13 mouse cellular contexts compared by ENCODE assay signal in genomic region chr15:81087529-81087928, GRCm38 (mm10).
DNase-seq lines count a peak whose midpoint lies in the region; ATAC-seq and TF ChIP-seq lines count a peak whose summit lies in the region.
"Had no signal": no experiment of that assay in that cellular context is flagged by ENCODE, and none has a peak within 500 bp of the region (broad histone marks: within the 10 kb centered on the region; RNA-seq: fewer than 3 reads in every experiment).

No protein-coding gene starts in this region.

- H3K36me3 ChIP-seq in heart, embryonic 13.5 days: no peaks in the 10 kb centered on the region
- no peaks in the 10 kb centered on the region for H3K36me3 ChIP-seq in intestine, embryonic 16.5 days (ENCODE audit: control insufficient read depth, insufficient read depth, low read length)

- no peak for DNase-seq in heart, adult 8-10 months (ENCODE audit: low spot score)
- no peak for DNase-seq in layer of hippocampus, adult 2 months (ENCODE audit: low spot score in 2 of 2)
- no peak for DNase-seq in layer of hippocampus, adult 18-20 months (ENCODE audit: low spot score in 2 of 2)
- DNase-seq in right cerebral cortex, postnatal 10 days (ENCODE audit: low spot score in 2 of 2): no peak
- DNase-seq in kidney, postnatal 25 days: no peak
- DNase-seq: cerebellum, postnatal 14 days; right cerebral cortex, postnatal 4 days had no signal

- peak overlapping the region; percentile 53 for H3K27ac ChIP-seq in heart, embryonic 13.5 days (replicated peaks)
- H3K27ac ChIP-seq in layer of hippocampus, adult 2 months: peak overlapping the region; percentile 39; the same call in 1 of the 2 replicates
- H3K27ac ChIP-seq in brown adipose tissue, adult 24 weeks (replicated peaks; ENCODE audit: low read depth, low read length): 0 out of 2 replicates have a peak overlapping the region, but pooled peaks have one; percentile 13
- H3K27ac ChIP-seq in intestine, embryonic 16.5 days (ENCODE audit: low read length): 0 out of 2 replicates have a peak overlapping the region, but pooled peaks have one; percentile 27
- H3K27ac ChIP-seq: hindbrain, embryonic 14.5 days had no signal

- no peak overlapping the region for H3K4me3 ChIP-seq in heart, embryonic 13.5 days
- H3K4me3 ChIP-seq in layer of hippocampus, adult 2 months: no peak overlapping the region
- no peak overlapping the region for H3K4me3 ChIP-seq in brown adipose tissue, adult 24 weeks (ENCODE audit: insufficient read depth, low read depth, low read length)
- no peak overlapping the region for H3K4me3 ChIP-seq in intestine, embryonic 16.5 days (ENCODE audit: low read length)
- H3K4me3 ChIP-seq: erythroblast, embryonic 14.5 days had no signal

- no peaks in the 10 kb centered on the region for H3K27me3 ChIP-seq in heart, embryonic 13.5 days (replicated peaks)
- H3K27me3 ChIP-seq in intestine, embryonic 16.5 days (replicated peaks; ENCODE audit: control insufficient read depth, insufficient read depth, low read length): no peaks in the 10 kb centered on the region

- no peak overlapping the region for H3K9ac ChIP-seq in heart, embryonic 13.5 days
- no peak overlapping the region for H3K9ac ChIP-seq in intestine, embryonic 16.5 days (ENCODE audit: low read depth, low read length)
- H3K9ac ChIP-seq: hindbrain, embryonic 14.5 days; lung, embryonic 14.5 days had no signal

- H3K4me1 ChIP-seq in heart, embryonic 13.5 days: peaks cover 36% of the 10 kb centered on the region
- H3K4me1 ChIP-seq in brown adipose tissue, adult 24 weeks (ENCODE audit: control insufficient read depth, insufficient read depth, insufficient read length, low read length): peaks cover 6% of the 10 kb centered on the region
- H3K4me1 ChIP-seq in intestine, embryonic 16.5 days (ENCODE audit: control insufficient read depth, insufficient read depth, low read length): peaks cover 25% of the 10 kb centered on the region

- 75% methylated on average over 7 of the region's 7 CpGs for WGBS in heart, embryonic 13.5 days
- 53% methylated on average over 7 of the region's 7 CpGs for WGBS in intestine, embryonic 16.5 days

- ATAC-seq in heart, embryonic 13.5 days (ENCODE audit: extremely low read depth, insufficient number of reproducible peaks, low FRiP score, low TSS enrichment): no peak
- ATAC-seq in intestine, embryonic 16.5 days: no peak

- H3K4me2 ChIP-seq in heart, embryonic 13.5 days: no peak overlapping the region
- no peak overlapping the region for H3K4me2 ChIP-seq in intestine, embryonic 16.5 days (ENCODE audit: low read depth, low read length)
- H3K4me2 ChIP-seq: hindbrain, embryonic 14.5 days; lung, embryonic 14.5 days had no signal

- no peaks in the 10 kb centered on the region for H3K9me3 ChIP-seq in heart, embryonic 13.5 days
- H3K9me3 ChIP-seq in intestine, embryonic 16.5 days (ENCODE audit: control insufficient read depth, low read length): no peaks in the 10 kb centered on the region

- TF ChIP-seq CTCF in layer of hippocampus, adult 2 months (conservative IDR thresholded peaks at IDR 0.05): no peak
